Mouse (Mus musculus) monocyte, adult 5-6 weeks (primary cell): ENCODE data around the gene Ms4a6c. TPM values are rescaled to one million over a fixed set of nuclear protein-coding genes. Genes with fewer than 3 reads are reported as not detected.
A peak's percentile ranks its signal among the peaks of the same experiment; 100 is the strongest.
"Not testable (repeated sequence)": the region's sequence is repeated elsewhere in the genome, so short reads cannot be mapped to it uniquely, and the experiment has no call there.

Experiments
- ATAC-seq: fragments of 153-309, 156-312 bp; replicated peaks from 2 replicates; pipeline ENCODE4 v1.8.0; 2017; ENCODE audit warnings: mild to moderate bottlenecking; ENCODE audit not compliant: low TSS enrichment, insufficient number of reproducible peaks, severe bottlenecking, poor library complexity, low FRiP score
- total RNA-seq: library from RNA; stranded (forward); fragments of 200-1000, 200-491, 200-594 nt; gene quantifications from 3 replicates; pipeline ENCODE4 v1.2.3, GENCODE M21; 2017

The Ms4a6c gene
- 292 to 487 TPM (median 394 TPM) in 3 replicates for total RNA-seq

- ATAC-seq = peak; percentile 83
Observed at GRCm38 (mm10) chr19:11469215-11469614, at the start of gene Ms4a6c. Gene Ms4a6c, plus strand, starts transcription at chr19:11469366.

- peak; percentile 100 for ATAC-seq
Observed at GRCm38 (mm10) chr19:11431209-11431608, 38.0 kb upstream of the Ms4a6c start.

GRCm38 (mm10) chr19:11435058-11435834, 33.9 kb upstream of the Ms4a6c start:
- no peak for ATAC-seq

- no peak for ATAC-seq
Observed at GRCm38 (mm10) chr19:11443338-11443737, 25.8 kb upstream of the Ms4a6c start, which contains the start of gene Ms4a4b. Gene Ms4a4b, plus strand, starts transcription at chr19:11443553.

GRCm38 (mm10) chr19:11443964-11444363, 25.2 kb upstream of the Ms4a6c start:
- no peak for ATAC-seq

- peak; percentile 76 for ATAC-seq
Observed at GRCm38 (mm10) chr19:11447238-11447637, 21.9 kb upstream of the Ms4a6c start.

GRCm38 (mm10) chr19:11459041-11459440, 10.1 kb upstream of the Ms4a6c start:
- ATAC-seq = not testable (repeated sequence)

- ATAC-seq = peak; percentile 91
Observed at GRCm38 (mm10) chr19:11464795-11465194, 4.4 kb upstream of the Ms4a6c start.

GRCm38 (mm10) chr19:11466471-11466870, 2.7 kb upstream of the Ms4a6c start:
- ATAC-seq = no peak

- ATAC-seq = not testable (repeated sequence)
Observed at GRCm38 (mm10) chr19:11468361-11468760, 805 bp upstream of the Ms4a6c start.

- ATAC-seq = no peak
Observed at GRCm38 (mm10) chr19:11479714-11480113, 10.5 kb downstream of the Ms4a6c start.

GRCm38 (mm10) chr19:11482684-11483083, 13.5 kb downstream of the Ms4a6c start:
- ATAC-seq = no peak

GRCm38 (mm10) chr19:11483941-11484340, 14.8 kb downstream of the Ms4a6c start:
- no peak for ATAC-seq

GRCm38 (mm10) chr19:11484388-11484787, 15.2 kb downstream of the Ms4a6c start:
- no peak for ATAC-seq

GRCm38 (mm10) chr19:11485266-11485665, 16.1 kb downstream of the Ms4a6c start:
- peak; percentile 84 for ATAC-seq

GRCm38 (mm10) chr19:11485746-11486145, 16.6 kb downstream of the Ms4a6c start, which contains the start of gene Gm8369:
Gene Gm8369, plus strand, starts transcription at chr19:11485938.
- no peak for ATAC-seq

GRCm38 (mm10) chr19:11486599-11486998, 17.4 kb downstream of the Ms4a6c start:
- no peak for ATAC-seq

- no peak for ATAC-seq
Observed at GRCm38 (mm10) chr19:11491406-11492189, 22.4 kb downstream of the Ms4a6c start.

- no peak for ATAC-seq
Observed at GRCm38 (mm10) chr19:11492671-11493070, 23.5 kb downstream of the Ms4a6c start.

GRCm38 (mm10) chr19:11494519-11494918, 25.4 kb downstream of the Ms4a6c start:
- ATAC-seq = peak; percentile 82
